Mouse (Mus musculus) lung, adult 2 months (tissue): Measurements from ENCODE around the gene Klhl32.

Experiments
- CTCF ChIP-seq: fragments of 200-500 bp; IDR thresholded peaks from 2 replicates; pipeline ENCODE4 v1.5.1; 2011; ENCODE audit warnings: mild to moderate bottlenecking, low read length, control low read depth; ENCODE audit not compliant: insufficient read depth
- POLR2A ChIP-seq: fragments of 200-500 bp; IDR thresholded peaks from 2 replicates; pipeline ENCODE4 v1.6.1; 2011; ENCODE audit warnings: low read depth, mild to moderate bottlenecking, control low read depth, low read length, borderline replicate concordance; ENCODE audit errors: extremely low read depth

DNA sequence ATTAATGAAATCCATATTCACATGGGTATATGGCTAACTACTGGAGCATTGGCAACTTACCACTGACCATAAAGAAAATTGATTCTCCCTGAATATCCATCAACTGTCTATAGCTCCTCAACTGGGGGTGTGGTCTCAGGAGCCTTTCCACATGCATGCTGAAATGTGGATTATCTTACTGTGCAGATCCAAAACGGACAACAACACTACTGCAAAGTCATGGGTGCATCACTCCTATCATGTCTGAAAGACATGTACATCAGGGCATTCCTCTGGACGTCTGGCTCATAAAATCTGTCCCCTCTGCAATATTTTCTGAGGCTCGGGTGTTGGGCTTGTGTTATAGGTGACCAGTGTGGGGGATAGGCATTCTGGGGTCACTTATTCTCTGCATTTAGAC is 241.8 kb downstream of the Klhl32 start:
- TF ChIP-seq CTCF (no peak), POLR2A (no peak)
